Mouse (Mus musculus) midbrain, postnatal 0 days (tissue): ENCODE data around the gene Gm867. TPM values are rescaled to one million over a fixed set of nuclear protein-coding genes. Genes with fewer than 3 reads are reported as not detected.

ENCODE experiments used
- ATAC-seq: fragments of 200-750 bp; cut with Nextera tagmentation; 2 replicates; pipeline ENCODE4 v1.8.0; 2017; ENCODE audit warnings: moderate number of reproducible peaks, mild to moderate bottlenecking, moderate TSS enrichment, moderate library complexity; ENCODE audit not compliant: low FRiP score
- DNase-seq: peaks from one replicate; pipeline ENCODE4 v3.0.0-alpha.2; 2015; ENCODE audit warnings: low spot score
- H3K27ac ChIP-seq: fragments of 300-500 bp; sonication (generic); 2 replicates; pipeline ENCODE4 v1.5.1; 2014; ENCODE audit warnings: low read depth, mild to moderate bottlenecking, low read length, mixed read lengths
- H3K27me3 ChIP-seq: fragments of 300-500 bp; sonication (generic); 2 replicates; pipeline ENCODE4 v1.6.1; 2014; ENCODE audit warnings: low read length, control low read depth, mixed read lengths; ENCODE audit not compliant: insufficient read depth
- H3K36me3 ChIP-seq: fragments of 300-500 bp; sonication (generic); 2 replicates; pipeline ENCODE4 v1.6.1; 2014; ENCODE audit warnings: low read length, control low read depth, mixed read lengths; ENCODE audit not compliant: insufficient read depth
- H3K4me1 ChIP-seq: fragments of 300-500 bp; sonication (generic); 2 replicates; pipeline ENCODE4 v1.6.1; 2014; ENCODE audit warnings: mild to moderate bottlenecking, control low read depth, antibody characterized with exemption, low read length, mixed read lengths; ENCODE audit not compliant: insufficient read depth
- H3K4me2 ChIP-seq: fragments of 300-500 bp; sonication (generic); 2 replicates; pipeline ENCODE4 v1.6.1; 2014; ENCODE audit warnings: low read depth, mild to moderate bottlenecking, low read length, mixed read lengths; ENCODE audit not compliant: poor library complexity, severe bottlenecking
- H3K4me3 ChIP-seq: fragments of 300-500 bp; sonication (generic); 2 replicates; pipeline ENCODE4 v1.5.1; 2014; ENCODE audit warnings: low read depth, mild to moderate bottlenecking, low read length, moderate library complexity
- H3K9ac ChIP-seq: fragments of 300-500 bp; sonication (generic); replicated peaks from 2 replicates; pipeline ENCODE4 v1.6.1; 2014; ENCODE audit warnings: mild to moderate bottlenecking, low read length, moderate library complexity, mixed read lengths; ENCODE audit not compliant: poor library complexity, severe bottlenecking
- H3K9me3 ChIP-seq: fragments of 300-500 bp; sonication (generic); 2 replicates; pipeline ENCODE4 v1.6.1; 2016; ENCODE audit warnings: low read length, control low read depth
- CTCF ChIP-seq: IDR thresholded peaks from 2 replicates; pipeline ENCODE4 v1.5.1; 2016; ENCODE audit warnings: antibody characterized with exemption, mild to moderate bottlenecking
- WGBS: fragments of 180-500 bp; shearing (Covaris S2); extraction: QIAGEN DNeasy Blood & Tissue Kit; methylation state at CpG from one replicate; pipeline ENCODE4 v1.1.7; 2014; 5-methylcytosine and 5-hydroxymethylcytosine counted together
- polyA plus RNA-seq: library from polyadenylated mRNA; unstranded; fragments of >200 nt; fragmentation: Nextera tagmentation; extraction: Ambion mirVana; gene quantifications from 2 replicates; pipeline ENCODE4 v1.2.1, GENCODE M21; 2015
- total RNA-seq: library from RNA; depleted of rRNA; stranded (reverse); fragments of >200 nt; gene quantifications from 2 replicates; pipeline ENCODE4 v1.2.3, GENCODE M21; 2014

Gene Gm867
- total and polyA plus RNA-seq, 2 experiments from 2014 or later: 0.88 to 1.6 TPM

DNA sequence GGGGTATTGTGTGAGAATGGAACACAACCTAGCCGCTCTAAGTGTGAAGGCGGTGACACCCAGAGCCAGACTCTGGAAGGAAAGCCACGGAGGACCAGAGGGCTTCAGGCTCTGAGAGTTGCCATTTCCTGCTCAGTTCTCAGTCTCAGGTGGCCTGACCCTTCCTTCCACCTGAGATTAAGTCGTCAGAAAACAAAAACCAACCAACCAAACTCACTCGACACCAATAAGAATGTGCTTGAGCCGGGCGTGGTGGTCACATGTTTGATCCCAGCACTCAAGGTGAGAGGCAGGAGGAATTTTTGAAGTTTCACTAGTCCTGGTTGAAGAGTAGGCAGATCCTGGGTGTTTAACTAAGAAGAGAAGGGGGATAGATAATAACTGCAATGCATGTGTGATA, 5.4 kb upstream of the Gm867 start:
- Histone ChIP-seq H3K27me3 (no peaks in the 10 kb centered on the region), H3K4me2 (no peak overlapping the region), H3K9ac (no peak overlapping the region), H3K36me3 (no peaks in the 10 kb centered on the region), H3K4me1 (peaks cover 2% of the 10 kb centered on the region; the same call in 1 of the 2 replicates), H3K27ac (no peak overlapping the region), H3K4me3 (no peak overlapping the region), H3K9me3 (no peaks in the 10 kb centered on the region)
- 78% methylated on average over 7 of the region's 7 CpGs for WGBS
- DNase-seq (no peak), ATAC-seq (no peak)
- TF ChIP-seq CTCF: no peak

DNA sequence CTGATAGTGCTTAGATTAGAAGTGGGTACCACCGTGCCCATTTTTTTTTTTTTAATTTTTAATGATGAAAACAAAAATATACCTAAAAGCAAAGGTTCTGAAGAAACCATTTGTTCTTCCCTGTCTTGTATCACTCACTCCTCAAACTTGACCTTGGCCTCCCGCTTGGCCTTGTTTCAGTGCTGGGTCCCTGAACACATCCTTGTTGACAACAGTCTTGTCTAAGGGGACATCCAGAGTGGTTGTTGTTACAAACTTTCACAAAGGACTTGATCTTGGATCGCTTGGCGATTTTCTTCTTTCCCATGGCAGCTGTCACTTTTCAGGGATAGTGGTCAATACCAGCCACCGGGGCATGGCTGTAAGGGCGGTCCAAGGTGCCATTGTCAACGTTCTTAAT, 4.7 kb upstream of the Gm867 start:
- H3K36me3 ChIP-seq: no peaks in the 10 kb centered on the region
- DNase-seq (no peak), ATAC-seq (no peak)
- no peak overlapping the region for H3K9ac ChIP-seq
- no peaks in the 10 kb centered on the region for H3K9me3 ChIP-seq
- no peaks in the 10 kb centered on the region for H3K4me1 ChIP-seq
- H3K4me3 ChIP-seq: no peak overlapping the region
- no peaks in the 10 kb centered on the region for H3K27me3 ChIP-seq
- no peak overlapping the region for H3K27ac ChIP-seq
- H3K4me2 ChIP-seq: no peak overlapping the region
- TF ChIP-seq CTCF: no peak
- 93% methylated on average over 7 of the region's 7 CpGs for WGBS

DNA sequence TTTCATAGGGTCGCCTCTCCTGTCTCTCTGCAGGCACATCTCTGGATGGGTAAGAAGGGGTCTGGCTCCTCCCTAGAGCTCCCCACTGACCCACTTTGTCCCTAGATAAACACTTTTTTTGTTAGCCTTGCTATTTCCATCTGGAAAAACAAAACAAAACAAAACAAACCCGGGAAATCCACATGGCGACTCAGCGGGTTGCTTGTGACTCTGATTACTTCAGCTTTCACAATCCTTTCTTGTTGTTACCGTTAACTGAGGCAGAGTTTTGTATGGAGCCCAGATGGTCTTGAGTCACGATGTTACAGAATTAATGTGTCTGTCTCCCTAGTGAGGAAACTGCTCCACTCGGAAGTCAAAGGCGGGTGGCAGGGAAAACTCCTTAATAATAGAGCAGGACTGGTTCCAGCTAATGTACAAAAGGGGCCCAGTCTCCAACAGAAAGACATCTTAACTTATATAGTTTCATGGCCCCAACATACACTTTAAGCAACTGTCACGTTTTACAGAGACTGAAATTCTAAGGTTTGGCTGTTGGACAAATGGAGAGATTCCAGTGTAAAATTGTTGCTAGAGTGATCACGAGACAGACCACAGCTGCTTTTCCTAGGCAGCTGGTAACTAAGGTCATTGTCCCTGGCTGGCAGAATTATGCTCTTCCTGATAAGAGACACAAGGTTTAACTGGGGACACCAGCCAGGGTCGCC, 3.7 kb upstream of the Gm867 start:
- ATAC-seq (no peak), DNase-seq (peak; percentile 43)
- Histone ChIP-seq H3K4me2 (no peak overlapping the region), H3K9me3 (no peaks in the 10 kb centered on the region), H3K36me3 (no peaks in the 10 kb centered on the region), H3K4me1 (no peaks in the 10 kb centered on the region), H3K4me3 (no peak overlapping the region), H3K27ac (no peak overlapping the region), H3K9ac (no peak overlapping the region), H3K27me3 (no peaks in the 10 kb centered on the region)
- TF ChIP-seq CTCF: no peak
- WGBS: 26% methylated on average over 11 of the region's 11 CpGs

DNA sequence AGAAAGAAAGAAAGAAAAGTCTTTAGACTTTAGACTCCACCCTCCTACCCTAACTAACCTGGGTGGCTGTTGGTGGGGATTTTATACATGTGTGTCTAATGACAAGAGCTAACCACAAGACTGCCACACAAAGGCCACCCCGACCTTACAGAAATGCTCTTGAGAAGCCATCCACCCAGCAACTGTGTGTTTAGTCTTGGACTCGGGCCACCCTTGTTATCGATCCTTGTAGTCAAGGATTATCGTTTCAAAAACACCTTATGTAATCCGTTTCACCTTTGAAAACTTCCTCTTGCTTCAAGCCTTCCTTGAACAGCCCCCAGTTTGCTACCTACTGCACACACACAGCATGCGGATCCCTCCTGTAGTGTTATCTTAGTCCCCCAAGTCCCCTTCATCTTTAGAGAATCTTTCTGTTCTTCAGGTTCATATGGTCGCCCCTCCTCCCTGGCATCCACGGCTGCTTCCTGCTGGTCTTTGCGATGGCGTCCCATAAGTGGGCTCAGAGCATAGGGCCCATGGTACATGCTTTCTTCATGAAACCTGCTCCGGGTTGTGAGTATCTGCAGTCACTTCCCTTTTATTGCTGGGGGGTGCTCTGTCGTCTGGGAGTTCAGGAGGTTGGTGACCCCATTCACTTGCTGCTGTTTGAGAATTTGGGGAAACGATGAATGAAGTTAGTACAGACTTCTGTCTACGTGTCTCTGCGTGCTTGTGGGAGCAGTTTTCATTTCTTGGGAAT, 2.4 kb upstream of the Gm867 start, which contains the start of gene Vpreb3:
Gene Vpreb3 (plus strand): TSS at position 322 of the 742 bp plus-strand sequence.
- no peak within 1 kb of the TSS for H3K27ac ChIP-seq
- 82% methylated on average over 15 of the region's 15 CpGs for WGBS
- H3K27me3 ChIP-seq: no peaks in the 10 kb centered on the region
- DNase-seq (no peak), ATAC-seq (no peak)
- no peaks in the 10 kb centered on the region for H3K4me1 ChIP-seq
- no peak for TF ChIP-seq CTCF
- no peak within 1 kb of the TSS for H3K9ac ChIP-seq
- no peak within 1 kb of the TSS for H3K4me2 ChIP-seq
- no peaks in the 10 kb centered on the region for H3K9me3 ChIP-seq
- H3K36me3 ChIP-seq: no peaks in the 10 kb centered on the region
- H3K4me3 ChIP-seq: no peak within 1 kb of the TSS

DNA sequence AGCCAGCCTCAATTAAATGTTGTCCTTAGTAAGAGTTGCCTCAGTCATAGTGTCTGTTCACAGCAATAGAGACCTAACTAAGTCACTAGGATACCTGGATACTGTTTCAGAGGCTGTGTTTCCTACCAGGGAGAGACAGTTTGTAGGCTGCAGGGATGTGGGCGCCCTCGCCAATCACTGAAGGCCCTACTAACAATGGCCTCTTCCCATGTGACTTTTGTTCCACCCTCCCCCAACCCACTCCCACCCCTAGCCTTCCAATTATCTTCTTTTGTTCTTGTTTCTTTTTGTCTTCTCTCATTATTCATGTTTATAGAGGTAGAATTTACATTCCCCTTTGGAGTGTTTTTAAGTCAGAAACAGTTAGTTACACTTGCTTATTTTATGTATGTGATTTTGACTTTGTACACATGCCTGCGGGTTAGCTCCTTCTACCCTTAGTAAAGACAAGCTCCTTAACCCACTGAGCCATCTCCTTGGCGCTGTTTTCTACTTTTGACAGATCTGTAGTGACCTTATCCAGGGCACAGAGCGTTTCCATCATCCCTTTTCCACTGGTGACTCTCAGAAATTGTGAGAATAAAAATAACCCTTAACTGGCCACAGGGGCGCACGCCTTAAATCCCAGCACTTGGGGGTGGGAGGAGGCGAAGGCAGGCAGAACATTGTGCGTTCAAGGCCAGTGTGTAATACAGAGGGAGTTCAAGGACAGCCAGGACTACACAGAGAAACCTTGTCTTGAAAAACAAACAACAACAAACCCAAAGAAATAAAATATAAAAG, 761 bp upstream of the Gm867 start:
- H3K4me3 ChIP-seq: no peak overlapping the region
- no peaks in the 10 kb centered on the region for H3K9me3 ChIP-seq
- H3K9ac ChIP-seq: no peak overlapping the region
- H3K36me3 ChIP-seq: no peaks in the 10 kb centered on the region
- ATAC-seq (no peak), DNase-seq (no peak)
- no peak overlapping the region for H3K27ac ChIP-seq
- TF ChIP-seq CTCF: no peak
- 69% methylated on average over 9 of the region's 9 CpGs for WGBS
- no peaks in the 10 kb centered on the region for H3K4me1 ChIP-seq
- H3K27me3 ChIP-seq: no peaks in the 10 kb centered on the region
- H3K4me2 ChIP-seq: no peak overlapping the region
